Mouse (Mus musculus): ENCODE data around the gene Il23a. TPM values are rescaled to one million over a fixed set of nuclear protein-coding genes. Genes with fewer than 3 reads are reported as not detected.

The Il23a gene
- polyA plus RNA-seq, 1 experiment: 0.24 TPM

DNA sequence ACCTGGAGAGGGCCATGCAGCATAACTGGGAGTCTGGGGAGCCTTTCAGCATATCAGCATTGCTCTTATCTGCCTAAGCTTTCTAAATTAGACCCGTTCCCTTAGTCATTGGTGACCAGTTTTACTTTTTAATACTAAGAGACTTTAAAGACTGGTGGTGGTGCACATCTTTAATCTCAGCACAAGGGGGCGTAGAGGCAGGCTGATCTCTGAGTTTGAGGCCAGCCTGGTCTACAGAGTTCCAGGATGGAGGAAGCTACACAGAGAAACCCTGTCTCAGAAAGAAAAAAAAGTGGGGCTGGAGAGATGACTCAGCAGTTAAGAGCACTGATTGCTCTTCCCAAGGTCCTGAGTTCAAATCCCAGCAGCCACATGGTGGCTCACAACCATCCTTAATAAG lies 41.7 kb upstream of the Il23a start:
- Histone ChIP-seq H3K27me3 (ENCODE audit: control insufficient read depth, insufficient read depth, insufficient read length) (no peaks in the 10 kb centered on the region), H3ac (ENCODE audit: control insufficient read depth, insufficient read length) (no peak overlapping the region), H3K79me2 (ENCODE audit: control insufficient read depth, insufficient read depth) (peaks cover 64% of the 10 kb centered on the region), H3K36me3 (ENCODE audit: control insufficient read depth, insufficient read depth) (no peaks in the 10 kb centered on the region), H3K4me2 (ENCODE audit: low read depth) (peak overlapping the region; percentile 93), H3K4me3 (no peak overlapping the region)
- no peak for TF ChIP-seq SRF (IDR thresholded peaks at IDR 0.05; ENCODE audit: control insufficient read depth, insufficient read length, low read depth)
- TF ChIP-seq REST (IDR thresholded peaks at IDR 0.05; ENCODE audit: insufficient read depth, insufficient read length): no peak
- no peak for TF ChIP-seq MYOG (IDR thresholded peaks at IDR 0.05; ENCODE audit: control insufficient read depth in 1 of 3, insufficient read depth in 1 of 3, insufficient read length in 2 of 3, low read depth in 2 of 3)
- no peak for TF ChIP-seq USF1 (IDR thresholded peaks at IDR 0.05; ENCODE audit: low read depth)
- no peak for TF ChIP-seq POLR2A (IDR thresholded peaks at IDR 0.05; ENCODE audit: insufficient read length, low read depth)
- TF ChIP-seq MAX (IDR thresholded peaks at IDR 0.05; ENCODE audit: low read depth): no peak
- TF ChIP-seq MYOD1 (IDR thresholded peaks at IDR 0.05; ENCODE audit: control insufficient read depth in 1 of 3, insufficient read length in 2 of 3, low read depth in 2 of 3): no peak
- TF ChIP-seq TCF3 (IDR thresholded peaks at IDR 0.05; ENCODE audit: insufficient read length, low read depth): no peak

DNA sequence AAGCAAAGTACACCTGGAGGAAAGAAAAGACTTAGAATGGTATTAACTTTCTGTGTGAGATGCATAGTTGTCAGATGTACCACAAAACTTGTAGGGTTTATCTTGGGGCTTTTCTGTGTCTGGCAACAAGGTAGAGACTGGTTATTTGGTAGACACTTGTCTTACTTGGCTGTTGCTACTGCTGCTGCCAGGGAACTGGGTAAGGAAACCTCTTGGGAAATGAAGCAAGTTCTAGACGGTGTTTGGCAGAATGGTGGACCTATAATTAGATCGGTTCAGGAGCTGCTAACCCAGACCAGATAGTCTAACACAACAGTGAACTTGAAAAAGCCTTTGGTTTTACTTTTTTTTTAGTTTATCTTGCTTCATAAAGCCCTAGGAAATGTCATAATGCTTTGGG lies 40.4 kb upstream of the Il23a start:
- Histone ChIP-seq H3K4me2 (ENCODE audit: low read depth) (peak overlapping the region; percentile 93), H3K79me2 (ENCODE audit: control insufficient read depth, insufficient read depth) (peaks cover 62% of the 10 kb centered on the region), H3K4me3 (peak overlapping the region; percentile 80), H3ac (ENCODE audit: control insufficient read depth, insufficient read length) (no peak overlapping the region), H3K27me3 (ENCODE audit: control insufficient read depth, insufficient read depth, insufficient read length) (no peaks in the 10 kb centered on the region), H3K36me3 (ENCODE audit: control insufficient read depth, insufficient read depth) (no peaks in the 10 kb centered on the region)
- TF ChIP-seq MYOG (IDR thresholded peaks at IDR 0.05; ENCODE audit: control insufficient read depth in 1 of 3, insufficient read depth in 1 of 3, insufficient read length in 2 of 3, low read depth in 2 of 3) (no peak), MAX (IDR thresholded peaks at IDR 0.05; ENCODE audit: low read depth) (no peak), TCF3 (IDR thresholded peaks at IDR 0.05; ENCODE audit: insufficient read length, low read depth) (no peak)

DNA sequence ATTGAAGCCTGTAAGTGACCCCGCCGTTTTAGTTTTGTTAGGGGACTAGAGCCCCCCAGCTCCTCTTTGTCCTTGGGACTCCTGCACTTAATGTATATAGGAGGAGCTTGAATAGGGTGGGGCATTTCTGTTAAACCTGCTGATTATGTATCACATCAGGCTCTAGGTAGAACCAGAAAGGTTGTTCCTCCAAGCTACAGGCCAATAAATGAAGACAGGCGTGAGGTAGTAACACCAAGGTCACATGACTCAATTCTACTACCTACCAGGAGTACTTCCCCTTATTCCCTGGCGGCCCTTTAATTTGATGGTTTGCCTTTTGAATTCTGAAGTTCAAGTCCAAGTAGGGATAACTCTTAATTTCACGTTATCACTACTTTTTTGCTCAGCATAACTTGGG lies 39.9 kb upstream of the Il23a start:
- Histone ChIP-seq H3K36me3 (ENCODE audit: control insufficient read depth, insufficient read depth) (no peaks in the 10 kb centered on the region), H3K4me3 (peak overlapping the region; percentile 80), H3ac (ENCODE audit: control insufficient read depth, insufficient read length) (peak overlapping the region; percentile 19), H3K79me2 (ENCODE audit: control insufficient read depth, insufficient read depth) (peaks cover 56% of the 10 kb centered on the region), H3K4me2 (ENCODE audit: low read depth) (peak overlapping the region; percentile 93), H3K27me3 (ENCODE audit: control insufficient read depth, insufficient read depth, insufficient read length) (no peaks in the 10 kb centered on the region)
- no peak for TF ChIP-seq MYOG (IDR thresholded peaks at IDR 0.05; ENCODE audit: control insufficient read depth in 1 of 3, insufficient read depth in 1 of 3, insufficient read length in 2 of 3, low read depth in 2 of 3)
- peak; percentile 84 for TF ChIP-seq USF1 (IDR thresholded peaks at IDR 0.05; ENCODE audit: low read depth)
- TF ChIP-seq REST (IDR thresholded peaks at IDR 0.05; ENCODE audit: insufficient read depth, insufficient read length): no peak
- no peak for TF ChIP-seq POLR2A (IDR thresholded peaks at IDR 0.05; ENCODE audit: insufficient read length, low read depth)
- TF ChIP-seq TCF3 (IDR thresholded peaks at IDR 0.05; ENCODE audit: insufficient read length, low read depth): no peak

DNA sequence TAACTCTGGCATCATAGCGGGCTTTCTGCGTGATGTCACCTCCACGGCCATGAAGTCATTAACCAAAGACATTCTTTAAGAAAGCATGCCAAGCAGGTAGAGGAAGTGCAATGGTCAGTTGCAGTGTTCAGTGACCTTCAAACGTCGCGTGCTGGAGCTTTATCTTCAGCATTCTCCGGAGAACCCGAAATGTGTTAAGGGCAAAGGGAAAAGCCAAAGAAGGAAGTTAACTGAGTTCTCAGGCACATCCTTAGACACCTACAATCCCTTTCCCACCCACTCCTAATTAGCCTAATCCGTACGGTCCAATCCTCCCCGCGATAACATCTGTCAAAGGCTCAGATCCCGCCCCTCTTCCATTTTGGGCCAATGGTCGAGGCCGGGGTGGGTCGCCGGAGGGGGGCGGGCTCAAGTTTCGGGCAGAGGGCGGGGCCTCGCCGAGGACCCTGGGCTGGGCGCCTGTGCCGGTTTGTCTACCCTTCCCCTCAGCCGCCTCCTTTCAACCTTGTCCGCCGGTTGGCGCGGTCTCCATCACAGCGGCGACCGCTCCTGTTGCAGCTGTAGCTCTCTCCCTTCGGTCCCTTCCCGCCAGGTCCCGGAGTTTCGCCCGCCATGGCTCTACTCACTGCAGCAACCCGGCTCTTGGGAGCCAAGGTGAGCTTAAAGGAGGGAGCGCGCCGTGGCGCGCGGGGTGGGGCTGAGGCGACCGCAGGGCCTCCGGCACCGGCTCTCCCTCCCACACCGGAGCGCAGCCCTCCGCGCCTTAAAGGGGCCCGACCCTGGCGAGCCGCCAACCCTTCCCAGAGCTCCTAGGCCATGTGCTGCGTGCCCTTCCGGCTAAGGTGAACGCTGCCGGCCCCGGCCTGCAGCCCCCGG lies 39.0 kb upstream of the Il23a start, which contains the start of gene Cs:
Gene Cs, plus strand, starts transcription at position 429 of the 876 bp plus-strand sequence.
- H3K4me2 ChIP-seq (ENCODE audit: low read depth): peak within 1 kb of the TSS; percentile 93
- H3ac ChIP-seq (ENCODE audit: control insufficient read depth, insufficient read length): peak within 1 kb of the TSS; percentile 19
- TF ChIP-seq POLR2AphosphoS2 (IDR thresholded peaks at IDR 0.05; ENCODE audit: insufficient read length, low read depth) (peak; percentile 89), USF1 (IDR thresholded peaks at IDR 0.05; ENCODE audit: low read depth) (no peak), MAX (IDR thresholded peaks at IDR 0.05; ENCODE audit: low read depth) (peak; percentile 82), CEBPB (IDR thresholded peaks at IDR 0.05; ENCODE audit: insufficient read depth, poor library complexity, severe bottlenecking) (no peak), SRF (IDR thresholded peaks at IDR 0.05; ENCODE audit: control insufficient read depth, insufficient read length, low read depth) (peak; percentile 81), MYOD1 (IDR thresholded peaks at IDR 0.05; ENCODE audit: control insufficient read depth in 1 of 3, insufficient read length in 2 of 3, low read depth in 2 of 3) (no peak), POLR2A (IDR thresholded peaks at IDR 0.05; ENCODE audit: insufficient read length, low read depth) (peak; percentile 87)
- peaks cover 48% of the 10 kb centered on the region for H3K79me2 ChIP-seq (ENCODE audit: control insufficient read depth, insufficient read depth)
- H3K4me3 ChIP-seq: peak within 1 kb of the TSS; percentile 80
- no peaks in the 10 kb centered on the region for H3K27me3 ChIP-seq (ENCODE audit: control insufficient read depth, insufficient read depth, insufficient read length)
- H3K36me3 ChIP-seq (ENCODE audit: control insufficient read depth, insufficient read depth): no peaks in the 10 kb centered on the region

DNA sequence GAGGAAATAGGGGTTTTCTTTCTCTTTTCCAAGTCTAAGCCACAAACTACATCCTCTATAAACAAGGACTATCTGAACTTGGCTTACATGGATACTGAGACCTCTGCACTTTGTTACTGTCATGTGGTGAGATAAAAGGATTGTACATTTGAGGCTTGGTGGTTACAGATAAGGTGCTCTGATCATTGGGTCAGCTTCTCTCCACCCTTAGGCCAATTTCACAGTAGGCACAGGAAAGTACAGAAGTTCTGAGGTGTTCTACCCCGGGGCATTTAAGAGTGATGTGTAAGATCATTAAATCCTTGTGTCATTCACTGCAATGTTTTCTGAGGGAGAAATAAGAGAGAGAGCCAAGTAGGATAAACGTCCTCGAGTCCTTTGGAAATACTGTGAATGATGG lies 38.0 kb upstream of the Il23a start:
- Histone ChIP-seq H3K79me2 (ENCODE audit: control insufficient read depth, insufficient read depth) (peaks cover 38% of the 10 kb centered on the region), H3K4me3 (peak overlapping the region; percentile 80), H3K27me3 (ENCODE audit: control insufficient read depth, insufficient read depth, insufficient read length) (no peaks in the 10 kb centered on the region), H3K4me2 (ENCODE audit: low read depth) (peak overlapping the region; percentile 90), H3K36me3 (ENCODE audit: control insufficient read depth, insufficient read depth) (no peaks in the 10 kb centered on the region), H3ac (ENCODE audit: control insufficient read depth, insufficient read length) (peak overlapping the region; percentile 19)
- no peak for TF ChIP-seq MAX (IDR thresholded peaks at IDR 0.05; ENCODE audit: low read depth)

DNA sequence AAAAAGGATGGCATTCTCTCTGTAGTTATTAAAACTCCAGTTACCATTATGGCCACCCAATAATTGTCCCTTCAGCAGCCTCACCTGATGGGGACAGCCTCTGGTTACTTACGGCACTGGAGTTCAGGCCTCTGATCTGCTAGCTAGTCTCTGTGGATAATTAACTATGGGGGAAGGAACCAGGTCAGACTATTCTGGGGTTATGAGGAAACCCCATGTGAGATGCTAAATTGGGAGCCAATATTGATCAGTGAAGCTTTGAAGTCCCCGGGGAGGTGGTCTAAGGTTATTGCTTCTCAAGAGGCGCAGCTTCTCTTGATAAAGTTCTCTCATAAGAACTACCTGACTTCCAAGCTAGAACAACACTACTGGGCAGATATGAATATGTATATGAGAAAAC lies 37.6 kb upstream of the Il23a start:
- TF ChIP-seq REST (IDR thresholded peaks at IDR 0.05; ENCODE audit: insufficient read depth, insufficient read length) (no peak), TCF12 (IDR thresholded peaks at IDR 0.05; ENCODE audit: insufficient read depth, poor library complexity, severe bottlenecking) (no peak), MYOD1 (IDR thresholded peaks at IDR 0.05; ENCODE audit: control insufficient read depth in 1 of 3, insufficient read length in 2 of 3, low read depth in 2 of 3) (no peak), POLR2AphosphoS2 (IDR thresholded peaks at IDR 0.05; ENCODE audit: insufficient read length, low read depth) (no peak), MAX (IDR thresholded peaks at IDR 0.05; ENCODE audit: low read depth) (no peak), USF1 (IDR thresholded peaks at IDR 0.05; ENCODE audit: low read depth) (no peak), SRF (IDR thresholded peaks at IDR 0.05; ENCODE audit: control insufficient read depth, insufficient read length, low read depth) (no peak), E2F4 (IDR thresholded peaks at IDR 0.05; ENCODE audit: insufficient read depth) (no peak)
- Histone ChIP-seq H3K4me3 (peak overlapping the region; percentile 80), H3K79me2 (ENCODE audit: control insufficient read depth, insufficient read depth) (peaks cover 34% of the 10 kb centered on the region), H3K27me3 (ENCODE audit: control insufficient read depth, insufficient read depth, insufficient read length) (no peaks in the 10 kb centered on the region), H3ac (ENCODE audit: control insufficient read depth, insufficient read length) (no peak overlapping the region), H3K4me2 (ENCODE audit: low read depth) (no peak overlapping the region), H3K36me3 (ENCODE audit: control insufficient read depth, insufficient read depth) (no peaks in the 10 kb centered on the region)
